Mouse (Mus musculus) G1E (cell line): ENCODE data around the gene Gm29094. TPM values are rescaled to one million over a fixed set of nuclear protein-coding genes. Genes with fewer than 3 reads are reported as not detected.
"Not testable (repeated sequence)": the region's sequence is repeated elsewhere in the genome, so short reads cannot be mapped to it uniquely, and the experiment has no call there.

Source experiments
- ATAC-seq: 2 replicates; pipeline ENCODE4 v1.8.0; 2016; ENCODE audit warnings: mild to moderate bottlenecking; ENCODE audit not compliant: insufficient number of reproducible peaks, poor library complexity, low FRiP score, severe bottlenecking; ENCODE audit errors: extremely low read depth
- DNase-seq: peaks from one replicate; pipeline ENCODE4 v3.0.0; 2012; ENCODE audit warnings: low spot score
- H3K27me3 ChIP-seq: 2 replicates; pipeline ENCODE4 v1.6.1; 2012; ENCODE audit warnings: mild to moderate bottlenecking, low read length, inconsistent platforms; ENCODE audit not compliant: insufficient read depth
- H3K36me3 ChIP-seq: replicated peaks from 2 replicates; pipeline ENCODE3; 2012; ENCODE audit warnings: mild to moderate bottlenecking, inconsistent platforms
- H3K4me1 ChIP-seq: 2 replicates; pipeline ENCODE4 v1.6.1; 2012; ENCODE audit warnings: low read depth, low read length, inconsistent platforms, mixed read lengths; ENCODE audit not compliant: insufficient read depth
- H3K4me3 ChIP-seq: 2 replicates; pipeline ENCODE4 v1.5.1; 2012; ENCODE audit warnings: low read depth, mild to moderate bottlenecking, inconsistent platforms, low read length, moderate library complexity, mixed read lengths
- H3K9me3 ChIP-seq: replicated peaks from 2 replicates; pipeline ENCODE4 v1.6.1; 2012; ENCODE audit warnings: inconsistent platforms
- CTCF ChIP-seq: IDR thresholded peaks from 2 replicates; pipeline ENCODE4 v1.5.1; 2012; ENCODE audit warnings: low read depth, low read length, inconsistent platforms, mixed read lengths
- GATA1 ChIP-seq: IDR thresholded peaks from 2 replicates; pipeline ENCODE4 v1.6.1; 2012; ENCODE audit warnings: borderline replicate concordance, low read length, inconsistent platforms, mixed read lengths
- GATA2 ChIP-seq: IDR thresholded peaks from 2 replicates; pipeline ENCODE4 v1.6.1; 2012; ENCODE audit warnings: low read depth, low read length, inconsistent platforms, borderline replicate concordance
- POLR2AphosphoS5 ChIP-seq: IDR thresholded peaks from 2 replicates; pipeline ENCODE4 v1.6.1; 2012; ENCODE audit warnings: low read depth, low read length, inconsistent platforms; ENCODE audit not compliant: insufficient replicate concordance
- TAL1 ChIP-seq: conservative IDR thresholded peaks from 2 replicates; pipeline ENCODE4 v1.6.1; 2012; ENCODE audit warnings: low read depth, low read length, inconsistent platforms, mixed read lengths
- polyA plus RNA-seq: library from polyadenylated mRNA; stranded (reverse); fragments of >175 nt; gene quantifications from 2 replicates; pipeline ENCODE4 v1.2.3, GENCODE M21; 2012
- total RNA-seq, 2 experiments: library from RNA; stranded (forward) in 1 of 2; stranded (reverse) in 1 of 2; fragments of 200-1000 nt in 1 of 2; fragments of >200 nt in 1 of 2; fragmentation: Nextera tagmentation in 1 of 2; gene quantifications; 2 replicates each; pipeline ENCODE4 v1.2.3; 2014 to 2017

Gm29094 gene
- total and polyA plus RNA-seq, 3 experiments, result 1.5 TPM; not detected in 2

DNA sequence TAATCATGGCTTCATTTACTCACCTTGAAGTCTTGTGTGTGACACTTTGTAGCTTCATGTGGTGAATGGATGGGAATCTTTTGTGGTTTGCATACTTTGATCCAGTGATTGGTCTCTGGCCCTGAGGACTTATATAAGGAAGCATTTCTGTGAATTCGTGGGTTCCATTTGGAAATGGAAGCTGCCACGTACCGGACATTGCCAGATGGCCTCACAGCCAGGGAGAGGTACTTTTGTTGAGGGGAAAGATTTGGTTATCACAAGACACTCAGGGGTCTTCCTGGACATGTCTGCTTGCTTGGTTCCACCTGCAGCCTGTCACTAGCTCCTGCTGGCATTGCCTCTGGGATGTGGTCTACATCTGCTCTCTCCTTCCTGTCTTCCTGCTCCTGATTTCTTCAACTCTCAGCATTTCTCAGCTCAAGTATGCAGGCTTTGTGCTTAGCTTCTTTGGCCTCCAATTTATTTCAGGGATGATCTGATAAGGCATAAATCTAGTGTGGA, 41.4 kb downstream of the Gm29094 start:
- H3K4me1 ChIP-seq, H3K9me3 ChIP-seq, H3K27me3 ChIP-seq, H3K36me3 ChIP-seq, H3K4me3 ChIP-seq, ATAC-seq, DNase-seq: not testable (repeated sequence)

DNA sequence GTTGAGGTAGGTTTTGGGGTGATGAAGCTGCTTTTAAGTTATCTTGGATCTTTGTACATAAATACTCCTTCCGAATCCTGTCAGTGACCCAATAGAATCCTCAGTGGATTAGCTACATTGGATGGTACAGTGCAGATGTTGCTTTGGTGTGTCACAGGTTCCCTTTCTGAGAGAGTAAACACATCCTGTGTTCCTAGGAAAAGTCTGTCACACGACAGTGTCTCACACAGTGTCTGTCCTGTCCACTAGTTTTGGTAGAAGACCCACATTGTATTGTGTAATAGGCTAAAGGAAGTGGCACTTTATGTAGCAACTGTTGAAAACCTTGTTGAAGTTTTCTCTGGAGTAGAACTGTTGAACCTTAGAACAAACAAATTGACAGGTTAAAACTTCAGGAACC, 54.2 kb downstream of the Gm29094 start:
- Histone ChIP-seq H3K9me3 (no peaks in the 10 kb centered on the region), H3K27me3 (no peaks in the 10 kb centered on the region), H3K4me1 (no peaks in the 10 kb centered on the region), H3K36me3 (no peaks in the 10 kb centered on the region), H3K4me3 (no peak overlapping the region)
- ATAC-seq (no peak), DNase-seq (no peak)
- TF ChIP-seq POLR2AphosphoS5 (no peak), GATA2 (no peak), TAL1 (no peak), CTCF (no peak), GATA1 (no peak)

DNA sequence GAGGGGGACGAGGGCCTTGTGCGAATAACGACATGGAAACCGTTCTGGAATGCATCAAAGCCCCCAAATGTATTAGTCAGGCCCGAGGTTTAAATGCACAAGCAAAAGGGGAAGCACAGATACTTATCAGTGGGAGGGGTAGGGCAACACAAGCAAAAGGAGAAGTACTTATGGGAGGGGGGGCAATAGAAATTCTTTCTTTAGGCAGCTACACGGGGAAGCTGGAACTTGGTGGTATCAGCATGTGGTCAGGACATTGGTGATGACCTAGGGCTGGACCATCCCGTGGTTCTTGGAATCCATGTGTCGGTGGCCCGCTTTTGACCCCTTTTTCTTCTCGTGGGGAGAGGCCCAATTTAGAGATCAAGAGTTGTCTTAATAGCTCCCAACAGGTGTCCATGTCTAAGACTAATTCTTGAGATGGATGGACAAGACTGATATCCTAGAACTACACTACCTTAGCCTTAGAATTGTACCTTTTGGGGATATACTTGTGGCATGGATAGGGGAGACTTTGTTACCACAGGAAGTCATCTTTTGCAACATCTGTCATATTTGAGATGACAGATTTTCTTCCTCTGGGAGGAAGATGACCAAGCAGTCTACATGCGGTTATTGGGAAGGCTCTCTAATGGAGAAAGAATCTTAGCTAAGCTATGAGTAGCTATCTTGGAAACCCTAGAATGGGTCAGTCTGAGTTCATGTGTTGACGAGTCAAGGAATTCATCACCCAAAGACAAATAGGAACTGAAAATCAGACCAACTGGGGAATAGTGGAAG, 57.6 kb downstream of the Gm29094 start:
- no peak overlapping the region for H3K4me3 ChIP-seq
- no peak for DNase-seq
- no peak for TF ChIP-seq CTCF
- no peak for TF ChIP-seq POLR2AphosphoS5
- no peak for TF ChIP-seq TAL1
- no peak for TF ChIP-seq GATA2
- TF ChIP-seq GATA1, result no peak
- no peaks in the 10 kb centered on the region for H3K27me3 ChIP-seq
- ATAC-seq, result no peak
- H3K9me3 ChIP-seq, result no peaks in the 10 kb centered on the region
- no peaks in the 10 kb centered on the region for H3K36me3 ChIP-seq
- no peaks in the 10 kb centered on the region for H3K4me1 ChIP-seq

DNA sequence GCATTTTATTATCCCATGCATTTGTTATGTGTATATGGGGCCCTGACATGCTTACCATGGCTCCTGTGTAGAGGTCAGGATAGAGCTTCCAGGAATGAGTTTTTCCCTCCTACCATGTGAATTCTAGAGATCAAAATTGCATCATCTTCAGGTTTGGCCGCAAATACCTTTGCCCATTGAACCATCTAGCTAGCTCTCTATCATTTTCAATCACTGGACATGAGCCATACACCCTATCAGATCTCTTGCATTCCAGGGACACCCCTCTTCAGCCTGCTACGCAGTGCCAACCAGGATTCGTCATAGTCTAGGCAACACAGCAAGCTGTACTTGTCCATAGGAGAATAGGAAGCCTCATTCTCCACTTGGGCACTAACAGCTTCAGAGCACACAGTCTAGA, 64.8 kb downstream of the Gm29094 start:
- ATAC-seq, result no peak
- DNase-seq, result no peak
- Histone ChIP-seq H3K27me3 (no peaks in the 10 kb centered on the region), H3K36me3 (no peaks in the 10 kb centered on the region), H3K9me3 (no peaks in the 10 kb centered on the region; the same call in 1 of the 2 replicates), H3K4me3 (no peak overlapping the region), H3K4me1 (no peaks in the 10 kb centered on the region)
- TF ChIP-seq CTCF, result no peak
- TF ChIP-seq TAL1, result no peak
- no peak for TF ChIP-seq GATA1
- no peak for TF ChIP-seq POLR2AphosphoS5
- TF ChIP-seq GATA2, result no peak

DNA sequence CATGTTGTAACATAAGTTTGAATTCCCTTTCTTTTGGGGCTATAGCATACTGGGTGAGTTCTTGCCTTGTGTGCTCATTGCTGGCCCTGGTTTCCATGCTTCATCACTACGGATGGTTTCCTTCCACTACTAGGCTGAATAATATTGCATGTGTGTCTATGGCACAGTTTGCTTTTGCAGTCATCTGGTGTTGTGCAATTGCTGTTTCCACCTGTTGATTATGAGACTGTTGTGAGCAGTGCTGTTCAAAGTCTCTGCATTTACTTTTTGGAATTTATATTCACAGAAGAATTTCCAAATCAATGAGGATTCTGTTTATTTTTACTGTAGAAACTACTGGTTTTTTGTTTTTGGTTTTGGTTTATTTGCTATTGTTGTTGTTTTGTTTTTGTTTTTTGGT, 65.4 kb downstream of the Gm29094 start:
- ATAC-seq, result no peak
- Histone ChIP-seq H3K9me3 (no peaks in the 10 kb centered on the region; the same call in 1 of the 2 replicates), H3K4me3 (no peak overlapping the region), H3K36me3 (no peaks in the 10 kb centered on the region), H3K4me1 (no peaks in the 10 kb centered on the region), H3K27me3 (no peaks in the 10 kb centered on the region)
- no peak for DNase-seq
- TF ChIP-seq GATA1, result no peak
- TF ChIP-seq TAL1, result no peak
- no peak for TF ChIP-seq GATA2
- TF ChIP-seq CTCF, result no peak
- no peak for TF ChIP-seq POLR2AphosphoS5

Other genes starting within 250 kb of the Gm29094 start
- gene Bcl2a1a, start 242.5 kb upstream of the Gm29094 start, total RNA-seq (2014; fragmentation: Nextera tagmentation), result not detected in 2 replicates
- not detected in 2 replicates for gene Bcl2a1a, start 242.5 kb upstream of the Gm29094 start, total RNA-seq (2017)
- not detected in 2 replicates for gene Bcl2a1a, start 242.5 kb upstream of the Gm29094 start, polyA plus RNA-seq
- gene Trim43b, start 106.5 kb upstream of the Gm29094 start, total RNA-seq (2014; fragmentation: Nextera tagmentation), result not detected in 2 replicates
- gene Trim43b, start 106.5 kb upstream of the Gm29094 start, total RNA-seq (2017), result 0.11 TPM in 1 of 2 replicates, not detected in the other
- gene Trim43b, start 106.5 kb upstream of the Gm29094 start, polyA plus RNA-seq, result not detected in 2 replicates
- gene Bcl2a1b, start 170 bp upstream of the Gm29094 start, total RNA-seq (2014; fragmentation: Nextera tagmentation), result not detected in 2 replicates
- not detected in 2 replicates for gene Bcl2a1b, start 170 bp upstream of the Gm29094 start, total RNA-seq (2017)
- not detected in 2 replicates for gene Bcl2a1b, start 170 bp upstream of the Gm29094 start, polyA plus RNA-seq
- gene Mthfs, start 11.3 kb downstream of the Gm29094 start, total RNA-seq (2014; fragmentation: Nextera tagmentation), result 14.1 and 16.6 TPM in 2 replicates
- 7.3 and 12.8 TPM in 2 replicates for gene Mthfs, start 11.3 kb downstream of the Gm29094 start, total RNA-seq (2017)
- 2.3 and 3.8 TPM in 2 replicates for gene Mthfs, start 11.3 kb downstream of the Gm29094 start, polyA plus RNA-seq